In the genomic region with DNA sequence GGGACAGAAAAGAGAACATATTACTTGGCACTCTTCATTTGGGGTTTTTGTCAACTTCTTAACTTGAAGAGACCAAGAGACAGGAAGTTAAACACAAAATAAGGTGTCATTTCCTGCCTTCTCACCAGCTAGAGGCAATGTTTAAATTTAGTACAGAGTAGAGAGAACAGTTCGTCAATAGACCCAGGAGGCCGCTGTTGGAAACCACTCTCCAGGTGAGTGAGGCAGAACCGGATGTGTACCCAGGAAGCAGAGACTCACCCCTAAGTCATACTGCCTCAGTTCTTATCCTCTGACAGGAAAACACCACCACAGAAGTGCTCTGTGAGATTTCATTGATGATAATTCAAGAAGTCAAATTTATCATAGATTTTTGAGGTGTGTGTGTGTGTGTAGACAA, we compare ENCODE assay signal across 16 mouse cellular contexts. TPM values are rescaled to one million over a fixed set of nuclear protein-coding genes. Genes with fewer than 3 reads are reported as not detected.
DNase-seq lines count a peak whose midpoint lies in the region; ATAC-seq and TF ChIP-seq lines count a peak whose summit lies in the region.
"Had no signal": no experiment of that assay in that cellular context is flagged by ENCODE, and none has a peak within 500 bp of the region (broad histone marks: within the 10 kb centered on the region; RNA-seq: fewer than 3 reads in every experiment).

No protein-coding gene starts in this region.

- no peak for TF ChIP-seq CTCF in thymus, adult 2 months (IDR thresholded peaks at IDR 0.05; ENCODE audit: borderline replicate concordance, control insufficient read depth, extremely low read depth, insufficient read depth, low read length, poor library complexity)
- no peak for TF ChIP-seq CTCF in forebrain, postnatal 0 days (IDR thresholded peaks at IDR 0.05; ENCODE audit: low read depth)

- H3K9ac ChIP-seq in forebrain, postnatal 0 days = no peak overlapping the region
- H3K9ac ChIP-seq in midbrain, embryonic 16.5 days (ENCODE audit: low read depth, low read length) = no peak overlapping the region
- H3K9ac ChIP-seq: forebrain, embryonic 15.5 days; heart, embryonic 15.5 days; hindbrain, embryonic 15.5 days; kidney, embryonic 15.5 days; liver, embryonic 15.5 days had no signal

- no peaks in the 10 kb centered on the region for H3K27me3 ChIP-seq in thymus, adult 2 months (ENCODE audit: control insufficient read depth, insufficient read depth, low read length)
- no peaks in the 10 kb centered on the region for H3K27me3 ChIP-seq in forebrain, postnatal 0 days (ENCODE audit: insufficient read depth, low read length)
- no peaks in the 10 kb centered on the region for H3K27me3 ChIP-seq in midbrain, embryonic 16.5 days (ENCODE audit: control insufficient read depth, insufficient read depth, low read depth, low read length)
- H3K27me3 ChIP-seq: forebrain, embryonic 15.5 days; heart, embryonic 15.5 days; hindbrain, embryonic 15.5 days; kidney, embryonic 15.5 days; liver, embryonic 15.5 days had no signal

- 4% methylated on average over 3 of the region's 3 CpGs for WGBS in thymus, adult 2 months
- WGBS in forebrain, postnatal 0 days = 95% methylated on average over 3 of the region's 3 CpGs
- whole genome bisulfite sequencing in midbrain, embryonic 16.5 days = 92% methylated on average over 3 of the region's 3 CpGs

- no peak overlapping the region for H3K4me3 ChIP-seq in thymus, adult 2 months (ENCODE audit: control insufficient read depth, insufficient read depth, low read length)
- H3K4me3 ChIP-seq in forebrain, postnatal 0 days (ENCODE audit: low read depth, low read length) = no peak overlapping the region
- H3K4me3 ChIP-seq in midbrain, embryonic 16.5 days (ENCODE audit: low read depth, low read length) = no peak overlapping the region
- H3K4me3 ChIP-seq: forebrain, embryonic 15.5 days; heart, embryonic 15.5 days; hindbrain, embryonic 15.5 days; kidney, embryonic 15.5 days; liver, embryonic 15.5 days; midbrain, embryonic 10.5 days had no signal

- DNase-seq in CD4-positive helper T cell, adult 2 months (ENCODE audit: low read depth, low spot score) = peak; percentile 89
- DNase-seq in T-cell, adult 2 months (ENCODE audit: low spot score) = peak; percentile 92
- DNase-seq in naive thymus-derived CD4-positive, alpha-beta T cell, adult 2 months (ENCODE audit: low read depth) = peak; percentile 92
- DNase-seq in thymus, adult 2 months = peak; percentile 74
- no peak for DNase-seq in cerebellum, adult 18-20 months
- no peak for DNase-seq in forebrain, postnatal 0 days
- DNase-seq: gastrocnemius, postnatal 36 days; layer of hippocampus, adult 9-11 months; left cerebral cortex, postnatal 4 days had no signal

- peak overlapping the region; percentile 96 for H3K27ac ChIP-seq in thymus, adult 2 months (ENCODE audit: control insufficient read depth, insufficient read depth, low read length)
- no peak overlapping the region for H3K27ac ChIP-seq in forebrain, postnatal 0 days (ENCODE audit: low read depth, low read length)
- H3K27ac ChIP-seq in midbrain, embryonic 16.5 days (ENCODE audit: low read length) = no peak overlapping the region
- H3K27ac ChIP-seq: forebrain, embryonic 15.5 days; heart, embryonic 15.5 days; hindbrain, embryonic 15.5 days; kidney, embryonic 15.5 days; liver, embryonic 15.5 days; midbrain, embryonic 10.5 days had no signal

- no peaks in the 10 kb centered on the region for H3K9me3 ChIP-seq in forebrain, postnatal 0 days (ENCODE audit: low read length)
- no peaks in the 10 kb centered on the region for H3K9me3 ChIP-seq in midbrain, embryonic 16.5 days (replicated peaks; ENCODE audit: control insufficient read depth, low read length, poor library complexity, severe bottlenecking)
- H3K9me3 ChIP-seq: forebrain, embryonic 15.5 days; heart, embryonic 15.5 days; hindbrain, embryonic 15.5 days; kidney, embryonic 15.5 days; liver, embryonic 15.5 days; midbrain, embryonic 10.5 days had no signal

- H3K4me1 ChIP-seq in thymus, adult 2 months (replicated peaks; ENCODE audit: control insufficient read depth, insufficient read depth, low read length) = peaks cover 17% of the 10 kb centered on the region
- H3K4me1 ChIP-seq in forebrain, postnatal 0 days (ENCODE audit: insufficient read depth) = no peaks in the 10 kb centered on the region
- H3K4me1 ChIP-seq in midbrain, embryonic 16.5 days (ENCODE audit: control insufficient read depth, insufficient read depth, low read length) = no peaks in the 10 kb centered on the region
- H3K4me1 ChIP-seq: forebrain, embryonic 15.5 days; heart, embryonic 15.5 days; hindbrain, embryonic 15.5 days; kidney, embryonic 15.5 days; liver, embryonic 15.5 days; midbrain, embryonic 10.5 days had no signal

- no peaks in the 10 kb centered on the region for H3K36me3 ChIP-seq in thymus, adult 2 months (ENCODE audit: control insufficient read depth, insufficient read depth, low read length)
- H3K36me3 ChIP-seq in forebrain, postnatal 0 days (ENCODE audit: insufficient read depth) = no peaks in the 10 kb centered on the region
- no peaks in the 10 kb centered on the region for H3K36me3 ChIP-seq in midbrain, embryonic 16.5 days (ENCODE audit: control insufficient read depth, insufficient read depth, low read length)
- H3K36me3 ChIP-seq: forebrain, embryonic 15.5 days; heart, embryonic 15.5 days; hindbrain, embryonic 15.5 days; kidney, embryonic 15.5 days; liver, embryonic 15.5 days; midbrain, embryonic 10.5 days had no signal

- no peak for TF ChIP-seq POLR2A in thymus, adult 2 months (IDR thresholded peaks at IDR 0.05; ENCODE audit: control insufficient read depth, extremely low read depth, insufficient read depth, low read length, poor library complexity)

- H3K4me2 ChIP-seq in forebrain, postnatal 0 days (ENCODE audit: low read depth) = no peak overlapping the region
- no peak overlapping the region for H3K4me2 ChIP-seq in midbrain, embryonic 16.5 days (ENCODE audit: low read length)
- H3K4me2 ChIP-seq: forebrain, embryonic 15.5 days; heart, embryonic 15.5 days; hindbrain, embryonic 15.5 days; kidney, embryonic 15.5 days; liver, embryonic 15.5 days had no signal

- ATAC-seq in forebrain, postnatal 0 days = no peak
- ATAC-seq in midbrain, embryonic 16.5 days = no peak
- ATAC-seq: forebrain, embryonic 15.5 days had no signal

RNA-seq across cellular contexts. Expression of a gene that starts 49.4 kb away (rescaled TPM):
- polyA plus RNA-seq in thymus, adult 2 months (2012; rRNA removed) = 13.4 and 17.6 TPM in 2 replicates
- 28.9 and 48.5 TPM in 2 replicates for total RNA-seq in forebrain, postnatal 0 days (2014; rRNA removed)
- 10.6 and 15.5 TPM in 2 replicates for polyA plus RNA-seq in forebrain, postnatal 0 days (2015; fragmentation: Nextera tagmentation; extraction: Ambion mirVana)
- 25.9 and 27.1 TPM in 2 replicates for polyA plus RNA-seq in midbrain, embryonic 16.5 days (2015; fragmentation: Nextera tagmentation; extraction: Ambion mirVana)

Comparison
In these comparisons a context has a peak if more than half of its experiments do, and no peak if none do; other contexts are left out.
1. DNase-seq: peak in CD4-positive helper T cell, adult 2 months (single experiment), T-cell, adult 2 months (single experiment), naive thymus-derived CD4-positive, alpha-beta T cell, adult 2 months (single experiment) and thymus, adult 2 months (single experiment); none in cerebellum, adult 18-20 months (0 of 2) and forebrain, postnatal 0 days (single experiment).